8 mouse cellular contexts compared by ENCODE assay signal in the genomic region with DNA sequence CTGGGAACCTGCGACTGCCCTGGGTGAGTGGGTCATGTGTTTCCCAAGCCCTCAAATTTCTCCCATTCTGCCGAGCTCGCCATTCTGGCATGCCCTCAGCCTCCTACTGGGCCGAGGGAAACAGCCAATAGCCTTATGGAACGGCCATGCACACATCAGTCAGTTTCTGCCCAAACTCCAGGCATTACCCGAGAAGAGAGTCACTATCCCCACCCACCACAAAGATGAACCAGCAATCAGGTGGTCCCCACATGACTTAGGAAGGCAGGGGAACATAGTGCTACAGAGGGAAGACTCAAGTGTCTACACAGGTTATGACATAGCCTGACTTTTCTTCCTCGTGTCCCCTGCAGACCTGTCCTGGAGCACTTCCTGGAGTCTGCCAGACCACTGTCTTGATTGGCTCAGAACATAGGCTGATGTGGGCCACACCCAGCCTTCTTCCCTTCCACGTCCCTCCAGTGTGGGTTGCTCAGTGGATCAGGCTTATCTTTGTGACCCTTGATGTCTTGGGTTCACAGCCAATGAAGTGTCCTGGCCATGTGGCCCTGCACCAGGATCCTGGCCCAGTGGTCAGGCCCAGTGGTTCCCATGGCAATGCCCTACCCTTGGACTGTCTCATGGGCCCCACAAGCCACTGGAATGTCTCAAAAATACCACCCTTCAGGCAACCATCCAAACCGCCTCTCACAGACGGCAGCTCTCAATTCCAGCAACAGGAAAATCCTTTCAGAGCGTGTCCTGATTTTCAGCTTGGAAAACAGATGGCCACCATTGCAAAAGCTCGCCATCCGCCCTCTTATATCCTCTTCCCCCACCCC. TPM values are rescaled to one million over a fixed set of nuclear protein-coding genes. Genes with fewer than 3 reads are reported as not detected.
DNase-seq lines count a peak whose midpoint lies in the region; ATAC-seq and TF ChIP-seq lines count a peak whose summit lies in the region.

No protein-coding gene starts in this region.

- no peak overlapping the region for H3K4me3 ChIP-seq in ES-E14 (ENCODE audit: insufficient read depth in 1 of 2, low read depth in 1 of 2, low read length in 2 of 2, poor library complexity in 1 of 2, severe bottlenecking in 1 of 2)
- H3K4me3 ChIP-seq in forebrain, embryonic 14.5 days (ENCODE audit: low read depth, low read length), result no peak overlapping the region
- no peak overlapping the region for H3K4me3 ChIP-seq in hindbrain, embryonic 16.5 days (ENCODE audit: low read length)
- H3K4me3 ChIP-seq in limb, embryonic 14.5 days (replicated peaks; ENCODE audit: low read length), result no peak overlapping the region

- H3K27me3 ChIP-seq in forebrain, embryonic 14.5 days (replicated peaks; ENCODE audit: control insufficient read depth, insufficient read depth, low read length), result no peaks in the 10 kb centered on the region
- H3K27me3 ChIP-seq in hindbrain, embryonic 16.5 days (replicated peaks; ENCODE audit: control insufficient read depth, insufficient read depth, low read length), result no peaks in the 10 kb centered on the region
- H3K27me3 ChIP-seq in limb, embryonic 14.5 days (ENCODE audit: control insufficient read depth, insufficient read depth, low read length), result no peaks in the 10 kb centered on the region

- TF ChIP-seq POLR2A in limb, embryonic 14.5 days (IDR thresholded peaks at IDR 0.05; ENCODE audit: borderline replicate concordance, extremely low read depth, insufficient read depth, insufficient read length), result no peak

- peaks cover 6 to 23% of the 10 kb centered on the region in 2 experiments for H3K4me1 ChIP-seq in ES-E14 (ENCODE audit: control insufficient read depth in 2 of 2, insufficient read depth in 2 of 2, low read length in 2 of 2, poor library complexity in 1 of 2)
- H3K4me1 ChIP-seq in forebrain, embryonic 14.5 days (ENCODE audit: control insufficient read depth, insufficient read depth, low read length), result peaks cover 49% of the 10 kb centered on the region
- peaks cover 47% of the 10 kb centered on the region for H3K4me1 ChIP-seq in hindbrain, embryonic 16.5 days (ENCODE audit: control insufficient read depth, insufficient read depth, low read depth, low read length)
- H3K4me1 ChIP-seq in limb, embryonic 14.5 days (ENCODE audit: control insufficient read depth, insufficient read depth, low read length), result peaks cover 49% of the 10 kb centered on the region

- H3K36me3 ChIP-seq in ES-E14 (ENCODE audit: control insufficient read depth, insufficient read depth, low read length, poor library complexity, severe bottlenecking), result no peaks in the 10 kb centered on the region
- H3K36me3 ChIP-seq in forebrain, embryonic 14.5 days (ENCODE audit: control insufficient read depth, insufficient read depth, low read length), result no peaks in the 10 kb centered on the region
- no peaks in the 10 kb centered on the region for H3K36me3 ChIP-seq in hindbrain, embryonic 16.5 days (ENCODE audit: control insufficient read depth, insufficient read depth, low read length)
- H3K36me3 ChIP-seq in limb, embryonic 14.5 days (ENCODE audit: control insufficient read depth, insufficient read depth, low read length), result no peaks in the 10 kb centered on the region

- H3K4me2 ChIP-seq in forebrain, embryonic 14.5 days (ENCODE audit: low read length), result no peak overlapping the region
- no peak overlapping the region for H3K4me2 ChIP-seq in hindbrain, embryonic 16.5 days (ENCODE audit: low read length)
- no peak overlapping the region for H3K4me2 ChIP-seq in limb, embryonic 14.5 days (replicated peaks; ENCODE audit: low read depth, low read length, severe bottlenecking)

- WGBS in forebrain, embryonic 14.5 days, result 49% methylated on average over 13 of the region's 13 CpGs
- 35% methylated on average over 13 of the region's 13 CpGs for WGBS in hindbrain, embryonic 16.5 days
- WGBS in limb, embryonic 14.5 days, result 61% methylated on average over 13 of the region's 13 CpGs

- H3K9ac ChIP-seq in ES-E14 (ENCODE audit: insufficient read depth, low read depth, low read length, poor library complexity, severe bottlenecking), result no peak overlapping the region
- H3K9ac ChIP-seq in forebrain, embryonic 14.5 days (ENCODE audit: low read length), result no peak overlapping the region
- no peak overlapping the region for H3K9ac ChIP-seq in hindbrain, embryonic 16.5 days (ENCODE audit: low read depth, low read length)
- H3K9ac ChIP-seq in limb, embryonic 14.5 days (ENCODE audit: low read depth, low read length, severe bottlenecking), result no peak overlapping the region

- H3K27ac ChIP-seq in ES-E14 (ENCODE audit: insufficient read depth, low read depth, low read length, poor library complexity, severe bottlenecking), result peak overlapping the region; percentile 92
- peak overlapping the region; percentile 99; the same call in 1 of the 2 replicates for H3K27ac ChIP-seq in forebrain, embryonic 14.5 days (ENCODE audit: low read depth, low read length)
- peak overlapping the region; percentile 68 for H3K27ac ChIP-seq in hindbrain, embryonic 16.5 days (ENCODE audit: low read depth, low read length)
- H3K27ac ChIP-seq in limb, embryonic 14.5 days (replicated peaks; ENCODE audit: low read depth, low read length), result peak overlapping the region; percentile 55; the same call in 1 of the 2 replicates

- no peaks in the 10 kb centered on the region for H3K9me3 ChIP-seq in ES-E14 (ENCODE audit: control insufficient read depth, insufficient read depth, low read depth, low read length)
- no peaks in the 10 kb centered on the region for H3K9me3 ChIP-seq in forebrain, embryonic 14.5 days (replicated peaks; ENCODE audit: control insufficient read depth, low read length)
- H3K9me3 ChIP-seq in hindbrain, embryonic 16.5 days (ENCODE audit: control insufficient read depth, low read length), result no peaks in the 10 kb centered on the region
- no peaks in the 10 kb centered on the region for H3K9me3 ChIP-seq in limb, embryonic 14.5 days (ENCODE audit: control insufficient read depth, low read length)

- ATAC-seq in cerebellum, adult (ENCODE audit: insufficient number of reproducible peaks, low FRiP score, low TSS enrichment), result no peak
- ATAC-seq in forebrain, embryonic 14.5 days, result no peak
- no peak for ATAC-seq in hindbrain, embryonic 16.5 days
- no peak for ATAC-seq in limb, embryonic 14.5 days (ENCODE audit: low FRiP score, low read depth)
- ATAC-seq in megakaryocyte, adult 5-6 weeks (ENCODE audit: poor library complexity, severe bottlenecking), result no peak

- in situ Hi-C loops in ES-E14 (cut with MboI; ENCODE audit: low sequenced_read_pairs in 2 of 2, unreplicated experiment in 2 of 2), result no loop called here

- DNase-seq in cerebellum, adult 18-20 months, result peak; percentile 48 to 51
- DNase-seq in ES-E14 (ENCODE audit: low read depth, low spot score), result no peak
- peak; percentile 63 for DNase-seq in forebrain, embryonic 14.5 days (ENCODE audit: low spot score)
- DNase-seq in limb, embryonic 14.5 days (ENCODE audit: low spot score), result peak; percentile 61
- DNase-seq in right cerebral cortex, postnatal 25 days, result peak; percentile 70

TF ChIP-seq in ES-E14, 5 proteins besides CTCF, POLR2A, EP300 and RAD21:
- no peak for TF ChIP-seq MAFK (IDR thresholded peaks at IDR 0.05; ENCODE audit: insufficient read depth, low read depth, low read length)

RNA-seq across cellular contexts. Expression of a gene that starts 58.0 kb away (rescaled TPM):
- 39.5 and 43.2 TPM in 2 replicates for total RNA-seq in ES-E14 (2012; rRNA removed)
- 41.4 and 56.5 TPM in 2 replicates for polyA plus RNA-seq in forebrain, embryonic 14.5 days (2014; fragmentation: Nextera tagmentation; extraction: Ambion mirVana)
- polyA plus RNA-seq in hindbrain, embryonic 16.5 days (2015; fragmentation: Nextera tagmentation; extraction: Ambion mirVana), result 49.7 and 56.6 TPM in 2 replicates
- 37.1 and 50.8 TPM in 2 replicates for polyA plus RNA-seq in limb, embryonic 14.5 days (2012; rRNA removed)
- polyA plus RNA-seq in limb, embryonic 14.5 days (2014; fragmentation: Nextera tagmentation; extraction: Ambion mirVana), result 33.9 and 37.0 TPM in 2 replicates
- total RNA-seq in megakaryocyte, adult 5-6 weeks (2015), result 3.0 and 3.6 TPM in 2 replicates
- total RNA-seq in megakaryocyte, adult 5-6 weeks (2017), result 1.4 and 3.5 TPM in 2 replicates
